Mouse (Mus musculus) adrenal gland, postnatal 25 days (tissue): ENCODE measurements around the gene Cnga3. TPM values are rescaled to one million over a fixed set of nuclear protein-coding genes. Genes with fewer than 3 reads are reported as not detected.

Experiments
- DNase-seq: peaks from one replicate; pipeline ENCODE4 v3.0.0; 2021; ENCODE audit warnings: mixed read lengths
- total RNA-seq: library from RNA; stranded (reverse); gene quantifications from 2 replicates; pipeline ENCODE4 v1.2.3, GENCODE M21; 2021

The Cnga3 gene
- total RNA-seq, 1 experiment from 2014 or later: 2.9 TPM

GRCm38 (mm10) chr1:37287748-37288147 is 73.5 kb downstream of the Cnga3 start:
- peak; percentile 68 for DNase-seq

- peak; percentile 41 for DNase-seq
These were observed 74.1 kb downstream of the Cnga3 start for GRCm38 (mm10) chr1:37288181-37288935.

DNA sequence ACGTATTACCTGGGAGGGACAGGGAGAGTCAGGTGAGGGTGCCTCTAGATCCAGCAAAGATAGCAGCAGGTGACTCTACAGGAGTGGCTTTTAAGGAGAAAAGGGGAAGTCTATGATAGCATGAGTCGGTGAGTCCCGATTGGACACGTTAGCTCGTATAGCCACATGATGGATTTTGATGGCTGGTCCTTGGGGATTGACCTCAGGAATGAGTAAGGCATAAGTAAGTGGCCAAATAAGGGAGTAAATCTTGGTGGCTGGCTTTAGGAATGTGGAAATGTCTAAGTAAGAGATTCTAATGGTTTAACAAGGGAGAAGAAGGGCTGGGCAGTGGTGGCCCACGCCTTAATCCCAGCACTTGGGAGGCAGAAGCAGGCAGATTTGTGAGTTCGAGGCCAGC is 74.7 kb downstream of the Cnga3 start:
- no peak for DNase-seq

DNA sequence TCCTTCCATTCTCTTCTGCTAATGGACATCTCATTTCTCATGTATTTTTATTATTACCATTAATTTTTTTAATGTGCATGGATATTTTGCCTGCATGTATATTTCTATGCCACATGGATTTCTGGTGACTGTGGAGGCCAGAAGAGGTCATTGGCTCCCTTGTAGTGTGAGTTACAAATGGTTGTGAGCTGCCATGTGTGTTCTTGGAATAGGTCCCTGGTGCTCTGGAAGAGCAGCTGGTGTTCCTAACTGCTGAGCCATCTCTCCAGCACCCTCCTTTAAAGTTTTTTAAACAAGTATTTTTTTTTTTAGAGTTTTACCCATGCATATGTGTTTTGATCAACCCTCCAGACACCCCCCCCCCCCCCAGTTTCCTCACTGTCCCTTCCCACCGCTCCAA is 82.2 kb downstream of the Cnga3 start:
- DNase-seq: no peak

DNA sequence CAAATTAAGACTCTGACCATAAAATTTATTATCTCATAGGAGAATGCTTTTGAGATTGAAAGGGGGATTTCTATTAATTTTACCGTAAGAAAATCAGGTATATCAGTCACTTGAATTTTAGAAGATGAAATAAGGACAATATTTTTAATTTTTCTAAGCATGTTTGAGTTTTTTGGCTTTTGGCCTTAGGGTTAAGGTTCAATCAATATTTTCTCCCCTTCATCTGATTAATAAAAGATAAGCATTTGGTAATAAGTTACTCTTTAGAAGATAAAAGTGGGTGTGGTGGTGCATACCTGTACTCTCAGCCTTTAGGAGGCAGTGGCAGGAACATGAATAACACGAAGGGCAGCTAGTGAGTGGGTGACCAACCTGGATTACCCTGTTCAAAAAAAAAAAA is 84.7 kb downstream of the Cnga3 start:
- no peak for DNase-seq

- DNase-seq: peak; percentile 99
These were observed 85.6 kb downstream of the Cnga3 start, which contains the start of gene Inpp4a for GRCm38 (mm10) chr1:37299540-37300491. Inpp4a (plus strand) TSS chr1:37299865.

DNA sequence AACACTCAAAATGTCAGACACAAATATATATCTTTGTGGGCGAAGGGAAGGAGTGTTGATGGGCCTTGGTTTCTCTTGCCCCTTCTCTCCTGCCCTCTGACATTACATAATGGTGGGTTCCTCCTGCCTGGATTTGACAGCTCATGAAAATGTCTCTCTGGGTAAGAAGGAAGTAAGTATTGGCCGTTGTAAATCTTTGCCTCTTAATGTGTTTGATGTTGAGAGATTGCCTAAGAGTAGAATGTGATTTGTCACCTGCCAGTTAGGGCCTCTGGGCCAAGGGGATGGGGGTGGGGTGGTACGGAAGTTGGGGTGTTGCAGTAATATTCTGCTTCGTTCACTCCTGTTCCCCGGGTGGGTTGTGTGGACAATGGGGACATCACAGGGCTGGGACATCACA is 86.4 kb downstream of the Cnga3 start:
- DNase-seq: no peak

DNA sequence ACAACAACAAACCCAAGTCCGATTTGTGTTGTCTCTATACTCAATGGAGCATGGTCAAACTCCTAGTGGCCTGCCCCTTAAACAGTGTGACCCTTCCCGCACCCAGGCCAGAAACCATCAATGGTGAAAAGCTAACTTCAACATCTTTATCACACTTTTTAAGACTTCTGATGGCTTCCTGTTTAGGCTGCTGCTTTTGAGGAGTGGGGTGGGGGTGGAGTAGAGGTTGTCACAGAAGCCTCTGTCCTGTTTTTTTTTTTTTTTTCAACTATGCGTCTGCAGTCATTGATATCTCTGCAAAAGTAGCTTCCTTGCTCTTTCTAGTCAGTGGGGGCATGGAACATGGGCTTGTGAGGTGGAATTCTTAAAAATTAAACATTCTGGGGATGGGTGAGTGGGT is 88.6 kb downstream of the Cnga3 start:
- DNase-seq: no peak

- no peak for DNase-seq
These were observed 91.6 kb downstream of the Cnga3 start for GRCm38 (mm10) chr1:37305691-37306287.

DNA sequence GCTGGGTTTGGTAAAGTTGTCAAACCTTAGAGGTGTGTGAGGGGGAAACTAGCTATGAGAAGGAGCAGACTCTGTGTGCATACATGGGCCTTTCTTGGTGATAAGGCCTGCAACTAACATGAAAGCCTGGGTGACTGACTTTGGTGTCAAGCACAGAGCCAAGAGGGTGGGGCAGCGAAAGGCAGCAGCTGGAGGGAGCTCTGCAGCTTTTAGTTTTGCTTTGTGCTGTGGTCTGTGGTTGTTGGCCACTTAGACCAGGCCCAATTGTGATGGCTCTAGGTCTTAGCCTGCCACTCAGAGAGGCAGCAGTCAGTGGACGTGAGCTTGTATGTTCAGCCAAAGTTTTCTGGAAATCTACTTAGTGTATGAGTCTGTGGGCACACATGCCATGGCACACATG is 93.4 kb downstream of the Cnga3 start:
- no peak for DNase-seq

GRCm38 (mm10) chr1:37308021-37308742 is 93.9 kb downstream of the Cnga3 start:
- no peak for DNase-seq

DNA sequence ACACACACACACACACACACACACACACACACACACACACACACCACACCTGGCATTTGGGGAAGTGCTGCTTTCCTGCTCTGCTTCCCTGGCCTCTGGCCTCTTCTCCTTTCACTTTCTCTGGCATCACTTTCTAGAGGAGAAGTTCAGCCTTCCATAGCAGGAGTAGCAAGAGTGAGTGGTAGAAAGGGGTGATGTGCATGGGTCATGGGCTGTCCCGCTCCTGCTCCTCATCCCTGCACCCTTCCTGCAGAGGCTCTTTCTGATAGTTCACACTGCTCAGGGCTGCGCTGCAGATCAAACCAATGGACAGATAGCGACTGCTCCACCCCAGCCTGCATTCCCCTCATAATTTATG is 94.5 kb downstream of the Cnga3 start:
- DNase-seq: no peak

- DNase-seq: no peak
These were observed 95.8 kb downstream of the Cnga3 start for GRCm38 (mm10) chr1:37309939-37310515.

Other genes starting within 250 kb of the Cnga3 start
- 0.82 TPM in 1 of 2 replicates, not detected in the other for gene Vwa3b, start 187.8 kb upstream of the Cnga3 start, total RNA-seq
- gene Inpp4a, start 85.4 kb downstream of the Cnga3 start, total RNA-seq: 25.3 and 25.4 TPM in 2 replicates
- 96.7 and 98.8 TPM in 2 replicates for gene Coa5, start 215.7 kb downstream of the Cnga3 start, total RNA-seq
- gene Unc50, start 215.7 kb downstream of the Cnga3 start, total RNA-seq: 63.0 and 72.8 TPM in 2 replicates